Mouse (Mus musculus) left cerebral cortex, adult 8-10 months (tissue): ENCODE results near the gene Negr1. TPM values are rescaled to one million over a fixed set of nuclear protein-coding genes. Genes with fewer than 3 reads are reported as not detected.

ENCODE experiments used
- DNase-seq, 2 experiments: peaks; one replicate each; pipeline ENCODE4 v3.0.0; 2022; ENCODE audit warnings: low spot score in 2 of 2
- total RNA-seq, 4 experiments: library from RNA; stranded (reverse); gene quantifications; 2 replicates each; pipeline ENCODE4 v1.2.4; 2022

Negr1 gene
- total RNA-seq, 4 experiments from 2014 or later = 161 to 204 (median 191) TPM

GRCm38 (mm10) chr3:157359840-157360239 is 798.2 kb downstream of the Negr1 start:
- DNase-seq = no peak
